In the genomic region with DNA sequence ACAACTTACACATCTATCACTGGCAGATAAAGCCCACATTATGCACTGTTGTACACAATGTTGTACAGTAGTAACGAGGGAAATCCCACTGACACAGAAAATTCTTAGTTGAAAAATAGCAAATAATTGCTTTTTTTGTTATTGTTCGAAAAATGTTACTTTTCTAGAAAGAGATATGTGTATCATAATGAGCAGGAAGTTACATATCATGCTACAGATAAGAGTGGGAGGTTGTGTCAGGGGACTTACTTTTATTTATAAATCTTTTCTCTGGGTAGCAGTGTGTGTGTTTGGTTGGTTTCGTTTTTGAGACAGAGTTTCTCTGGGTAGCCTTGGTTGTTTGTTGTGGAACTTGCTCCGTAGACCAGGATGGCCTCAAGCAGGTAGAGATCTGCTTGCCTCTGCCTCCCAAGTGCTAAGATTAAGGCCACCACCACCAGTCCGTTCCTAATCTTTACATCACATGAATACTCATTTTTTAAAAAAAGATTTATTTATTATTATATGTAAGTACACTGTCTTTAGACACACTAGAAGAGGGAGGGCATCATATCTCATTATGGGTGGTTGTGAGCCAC, we compare ENCODE assay signal across 9 mouse cellular contexts. TPM values are rescaled to one million over a fixed set of nuclear protein-coding genes. Genes with fewer than 3 reads are reported as not detected.
DNase-seq lines count a peak whose midpoint lies in the region; ATAC-seq and TF ChIP-seq lines count a peak whose summit lies in the region.
"Had no signal": no experiment of that assay in that cellular context is flagged by ENCODE, and none has a peak within 500 bp of the region (broad histone marks: within the 10 kb centered on the region; RNA-seq: fewer than 3 reads in every experiment).

No protein-coding gene starts in this region.

- H3K4me3 ChIP-seq in heart, postnatal 0 days (ENCODE audit: low read depth, low read length) = peak overlapping the region; percentile 62
- peak overlapping the region; percentile 82 for H3K4me3 ChIP-seq in G1E (ENCODE audit: low read depth, low read length)
- peak overlapping the region; percentile 92 for H3K4me3 ChIP-seq in hindbrain, embryonic 13.5 days
- peak overlapping the region; percentile 88 for H3K4me3 ChIP-seq in midbrain, embryonic 14.5 days (replicated peaks; ENCODE audit: low read depth, low read length)

- H3K27ac ChIP-seq in heart, postnatal 0 days (ENCODE audit: low read depth) = no peak overlapping the region
- peak overlapping the region; percentile 93 for H3K27ac ChIP-seq in hindbrain, embryonic 13.5 days
- H3K27ac ChIP-seq in midbrain, embryonic 14.5 days (replicated peaks; ENCODE audit: low read depth, low read length) = peak overlapping the region; percentile 90; the same call in 1 of the 2 replicates

- DNase-seq in heart, postnatal 0 days (ENCODE audit: low spot score) = no peak
- no peak for DNase-seq in heart, adult 18-20 months
- DNase-seq in G1E (ENCODE audit: low spot score) = no peak
- DNase-seq in midbrain, embryonic 14.5 days = no peak
- DNase-seq in adrenal gland, postnatal 4 days (ENCODE audit: low spot score in 2 of 2) = no peak
- DNase-seq in cerebellum, postnatal 10 days = no peak
- DNase-seq in gastrocnemius, postnatal 36 days = no peak
- DNase-seq: kidney, postnatal 25 days had no signal

- no peak for ATAC-seq in heart, postnatal 0 days (ENCODE audit: insufficient read depth, low read depth)
- no peak for ATAC-seq in G1E (ENCODE audit: extremely low read depth, insufficient number of reproducible peaks, low FRiP score, poor library complexity, severe bottlenecking)
- no peak for ATAC-seq in hindbrain, embryonic 13.5 days (ENCODE audit: low FRiP score)
- no peak for ATAC-seq in midbrain, embryonic 14.5 days (ENCODE audit: low FRiP score, low TSS enrichment)

- H3K9ac ChIP-seq in heart, postnatal 0 days (replicated peaks; ENCODE audit: low read depth, low read length) = peak overlapping the region; percentile 78; the same call in 1 of the 2 replicates
- H3K9ac ChIP-seq in hindbrain, embryonic 13.5 days = peak overlapping the region; percentile 79
- peak overlapping the region; percentile 72 for H3K9ac ChIP-seq in midbrain, embryonic 14.5 days (replicated peaks; ENCODE audit: low read length)

- H3K9me3 ChIP-seq in heart, postnatal 0 days (replicated peaks; ENCODE audit: control insufficient read depth, low read length) = no peaks in the 10 kb centered on the region
- no peaks in the 10 kb centered on the region for H3K9me3 ChIP-seq in G1E (replicated peaks)
- H3K9me3 ChIP-seq in hindbrain, embryonic 13.5 days = no peaks in the 10 kb centered on the region
- no peaks in the 10 kb centered on the region for H3K9me3 ChIP-seq in midbrain, embryonic 14.5 days (ENCODE audit: control insufficient read depth, low read length)

- WGBS in heart, postnatal 0 days = 80% methylated on average over 5 of the region's 5 CpGs
- WGBS in hindbrain, embryonic 13.5 days = 94% methylated on average over 5 of the region's 5 CpGs
- 91% methylated on average over 5 of the region's 5 CpGs for WGBS in midbrain, embryonic 14.5 days

- peak overlapping the region; percentile 71 for H3K4me2 ChIP-seq in heart, postnatal 0 days (ENCODE audit: low read depth, low read length)
- peak overlapping the region; percentile 98 for H3K4me2 ChIP-seq in hindbrain, embryonic 13.5 days
- H3K4me2 ChIP-seq in midbrain, embryonic 14.5 days (ENCODE audit: low read length) = peak overlapping the region; percentile 65

- no peaks in the 10 kb centered on the region for H3K27me3 ChIP-seq in heart, postnatal 0 days (ENCODE audit: control insufficient read depth, insufficient read depth, low read length)
- no peaks in the 10 kb centered on the region for H3K27me3 ChIP-seq in G1E (ENCODE audit: insufficient read depth, low read length)
- no peaks in the 10 kb centered on the region for H3K27me3 ChIP-seq in hindbrain, embryonic 13.5 days
- no peaks in the 10 kb centered on the region for H3K27me3 ChIP-seq in midbrain, embryonic 14.5 days (ENCODE audit: control insufficient read depth, insufficient read depth, low read length)

- intact Hi-C loops in gastrocnemius, postnatal 36 days (cut with DNase I) = no loop called here

- no peak for TF ChIP-seq EP300 in heart, postnatal 0 days (IDR thresholded peaks at IDR 0.05; ENCODE audit: low read depth)

- TF ChIP-seq CTCF in heart, postnatal 0 days (IDR thresholded peaks at IDR 0.05; ENCODE audit: low read depth) = no peak
- TF ChIP-seq CTCF in G1E (IDR thresholded peaks at IDR 0.05; ENCODE audit: low read depth, low read length) = no peak

- peaks cover 15% of the 10 kb centered on the region for H3K4me1 ChIP-seq in heart, postnatal 0 days (ENCODE audit: control insufficient read depth, insufficient read depth)
- H3K4me1 ChIP-seq in G1E (ENCODE audit: insufficient read depth, low read depth, low read length) = peaks cover 35% of the 10 kb centered on the region
- peaks cover 26% of the 10 kb centered on the region for H3K4me1 ChIP-seq in hindbrain, embryonic 13.5 days (replicated peaks)
- peaks cover 21% of the 10 kb centered on the region for H3K4me1 ChIP-seq in midbrain, embryonic 14.5 days (ENCODE audit: control insufficient read depth, insufficient read depth, low read length)

- H3K36me3 ChIP-seq in heart, postnatal 0 days (replicated peaks; ENCODE audit: control insufficient read depth, insufficient read depth, low read length) = peaks cover 27% of the 10 kb centered on the region
- peaks cover 41% of the 10 kb centered on the region for H3K36me3 ChIP-seq in G1E (replicated peaks)
- peaks cover 25% of the 10 kb centered on the region for H3K36me3 ChIP-seq in hindbrain, embryonic 13.5 days
- peaks cover 26% of the 10 kb centered on the region for H3K36me3 ChIP-seq in midbrain, embryonic 14.5 days (ENCODE audit: control insufficient read depth, insufficient read depth, low read length)

RNA-seq across cellular contexts. Expression of a gene that starts 1.0 kb away (rescaled TPM):
- 35.5 and 37.8 TPM in 2 replicates for total RNA-seq in heart, postnatal 0 days (2014; rRNA removed; ENCODE audit: low replicate concordance)
- 5.4 and 5.9 TPM in 2 replicates for polyA plus RNA-seq in heart, postnatal 0 days (2015; fragmentation: Nextera tagmentation; extraction: Ambion mirVana)
- total RNA-seq in heart, adult 18-20 months (2021) = 10 to 100 TPM; 46.6 to 65.5 TPM
- total RNA-seq in G1E (2014; fragmentation: Nextera tagmentation) (51.8 and 55.8 TPM in 2 replicates), G1E (2017) (31.2 and 36.6 TPM in 2 replicates)
- polyA plus RNA-seq in G1E (2012) = 21.1 and 27.9 TPM in 2 replicates
- 25.6 and 27.7 TPM in 2 replicates for polyA plus RNA-seq in hindbrain, embryonic 13.5 days (2015; fragmentation: Nextera tagmentation; extraction: Ambion mirVana)
- polyA plus RNA-seq in midbrain, embryonic 14.5 days (2014; fragmentation: Nextera tagmentation; extraction: Ambion mirVana) = 18.2 and 27.1 TPM in 2 replicates
- 100 to 1,000 TPM; 125 to 126 TPM for total RNA-seq in adrenal gland, postnatal 4 days (2021)
- total RNA-seq in gastrocnemius, postnatal 36 days (2021) = 10 to 100 TPM; 25.0 to 26.0 TPM

RNA-seq across cellular contexts. Expression of a gene that starts 16.8 kb away (rescaled TPM):
- total RNA-seq in heart, postnatal 0 days (2014; rRNA removed; ENCODE audit: low replicate concordance) = 25.0 and 27.8 TPM in 2 replicates
- 17.7 TPM in 2 replicates for polyA plus RNA-seq in heart, postnatal 0 days (2015; fragmentation: Nextera tagmentation; extraction: Ambion mirVana)
- total RNA-seq in heart, adult 18-20 months (2021) = 10 to 100 TPM; 14.4 to 18.3 TPM
- total RNA-seq in G1E (2014; fragmentation: Nextera tagmentation) (13.6 and 15.7 TPM in 2 replicates), G1E (2017) (26.4 and 27.0 TPM in 2 replicates)
- polyA plus RNA-seq in G1E (2012) = 6.7 and 7.7 TPM in 2 replicates
- 36.2 and 38.0 TPM in 2 replicates for polyA plus RNA-seq in hindbrain, embryonic 13.5 days (2015; fragmentation: Nextera tagmentation; extraction: Ambion mirVana)
- 34.4 and 36.7 TPM in 2 replicates for polyA plus RNA-seq in midbrain, embryonic 14.5 days (2014; fragmentation: Nextera tagmentation; extraction: Ambion mirVana)
- 10 to 100 TPM; 65.2 to 73.1 TPM for total RNA-seq in adrenal gland, postnatal 4 days (2021)
- 10 to 100 TPM; 15.4 to 16.2 TPM for total RNA-seq in gastrocnemius, postnatal 36 days (2021)

RNA-seq across cellular contexts. Expression of a gene that starts 18.4 kb away (rescaled TPM):
- total RNA-seq in heart, postnatal 0 days (2014; rRNA removed; ENCODE audit: low replicate concordance) = 83.8 and 97.2 TPM in 2 replicates
- polyA plus RNA-seq in heart, postnatal 0 days (2015; fragmentation: Nextera tagmentation; extraction: Ambion mirVana) = 32.2 and 35.1 TPM in 2 replicates
- total RNA-seq in heart, adult 18-20 months (2021) = 10 to 100 TPM; 17.8 to 20.3 TPM
- total RNA-seq in G1E (2014; fragmentation: Nextera tagmentation) (10.0 and 16.0 TPM in 2 replicates), G1E (2017) (24.4 and 31.7 TPM in 2 replicates)
- 10.4 and 11.8 TPM in 2 replicates for polyA plus RNA-seq in G1E (2012)
- 64.7 and 65.9 TPM in 2 replicates for polyA plus RNA-seq in hindbrain, embryonic 13.5 days (2015; fragmentation: Nextera tagmentation; extraction: Ambion mirVana)
- polyA plus RNA-seq in midbrain, embryonic 14.5 days (2014; fragmentation: Nextera tagmentation; extraction: Ambion mirVana) = 42.9 and 46.8 TPM in 2 replicates
- total RNA-seq in adrenal gland, postnatal 4 days (2021) = 10 to 100 TPM; 36.0 to 37.4 TPM
- total RNA-seq in gastrocnemius, postnatal 36 days (2021) = 100 to 1,000 TPM; 149 to 161 TPM

RNA-seq across cellular contexts. Expression of a gene that starts 28.7 kb away (rescaled TPM):
- 302 and 464 TPM in 2 replicates for total RNA-seq in heart, postnatal 0 days (2014; rRNA removed; ENCODE audit: low replicate concordance)
- polyA plus RNA-seq in heart, postnatal 0 days (2015; fragmentation: Nextera tagmentation; extraction: Ambion mirVana) = 1,421 and 1,578 TPM in 2 replicates
- 100 to 1,000 TPM; 788 to 877 TPM for total RNA-seq in heart, adult 18-20 months (2021)
- total RNA-seq in G1E (2014; fragmentation: Nextera tagmentation) (661 and 718 TPM in 2 replicates), G1E (2017) (2,498 and 2,521 TPM in 2 replicates)
- polyA plus RNA-seq in G1E (2012) = 230 and 272 TPM in 2 replicates
- polyA plus RNA-seq in hindbrain, embryonic 13.5 days (2015; fragmentation: Nextera tagmentation; extraction: Ambion mirVana) = 1,260 and 1,282 TPM in 2 replicates
- polyA plus RNA-seq in midbrain, embryonic 14.5 days (2014; fragmentation: Nextera tagmentation; extraction: Ambion mirVana) = 1,282 and 1,427 TPM in 2 replicates
- total RNA-seq in adrenal gland, postnatal 4 days (2021) = 1,000 to 10,000 TPM; 1,559 to 1,677 TPM
- 100 to 1,000 TPM; 584 to 735 TPM for total RNA-seq in gastrocnemius, postnatal 36 days (2021)

RNA-seq across cellular contexts. Expression of a gene that starts 29.2 kb away (rescaled TPM):
- 30.8 and 58.4 TPM in 2 replicates for total RNA-seq in heart, postnatal 0 days (2014; rRNA removed; ENCODE audit: low replicate concordance)
- polyA plus RNA-seq in heart, postnatal 0 days (2015; fragmentation: Nextera tagmentation; extraction: Ambion mirVana) = 72.5 and 79.0 TPM in 2 replicates
- total RNA-seq in heart, adult 18-20 months (2021) = 10 to 100 TPM; 42.0 to 43.6 TPM
- 31.8 and 52.9 TPM in 2 replicates for total RNA-seq in G1E (2014; fragmentation: Nextera tagmentation)
- 69.1 and 71.4 TPM in 2 replicates for total RNA-seq in G1E (2017)
- polyA plus RNA-seq in G1E (2012) = 6.3 and 9.6 TPM in 2 replicates
- 342 and 355 TPM in 2 replicates for polyA plus RNA-seq in hindbrain, embryonic 13.5 days (2015; fragmentation: Nextera tagmentation; extraction: Ambion mirVana)
- polyA plus RNA-seq in midbrain, embryonic 14.5 days (2014; fragmentation: Nextera tagmentation; extraction: Ambion mirVana) = 329 and 359 TPM in 2 replicates
- total RNA-seq in adrenal gland, postnatal 4 days (2021) = 10 to 100 TPM; 70.5 to 75.0 TPM
- total RNA-seq in gastrocnemius, postnatal 36 days (2021) = 10 to 100 TPM; 13.2 to 16.1 TPM
